Mouse (Mus musculus) ES-E14 (cell line): ENCODE data around the gene Gm13290.

Source experiments
- CHD2 ChIP-seq: IDR thresholded peaks from 2 replicates; pipeline ENCODE4 v1.6.1; 2014; ENCODE audit warnings: mild to moderate bottlenecking, low read depth, low read length, inconsistent platforms
- MAFK ChIP-seq: IDR thresholded peaks from 2 replicates; pipeline ENCODE4 v1.6.1; 2014; ENCODE audit warnings: mild to moderate bottlenecking, low read depth, low read length, inconsistent platforms; ENCODE audit not compliant: insufficient read depth

GRCm38 (mm10) chr4:88822995-88823394, 49.4 kb downstream of the Gm13290 start:
- no peak for TF ChIP-seq CHD2
- TF ChIP-seq MAFK = no peak
